Mouse (Mus musculus) frontal cortex, postnatal 14 days (tissue): ENCODE results near the gene Bpnt1.

Experiments used
- DNase-seq, 2 experiments: peaks; one replicate each; pipeline ENCODE4 v3.0.0; 2022; ENCODE audit warnings: low spot score in 2 of 2

Bpnt1 gene

DNA sequence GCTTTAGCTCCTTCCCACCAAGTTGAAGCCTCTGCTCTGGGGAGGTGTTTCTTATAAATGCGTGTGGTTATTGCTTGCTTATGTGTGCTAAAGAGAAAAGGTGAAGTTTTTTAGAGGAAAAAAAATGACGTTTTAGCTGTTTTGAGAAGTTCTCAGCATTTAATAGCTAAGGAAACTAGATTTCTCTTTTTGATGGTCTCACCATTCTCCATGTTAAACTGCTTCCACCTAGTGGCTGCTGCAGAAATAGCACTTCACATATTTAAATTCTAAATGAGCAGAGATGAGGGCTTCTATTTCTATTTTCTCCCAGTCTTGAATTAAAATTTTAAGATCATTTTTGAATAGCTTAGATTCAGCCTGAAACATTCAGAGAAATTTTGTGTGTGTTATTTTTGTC, 72.1 kb downstream of the Bpnt1 start:
- DNase-seq = peak in 1 of 2 experiments; percentile 13

- no peak for DNase-seq
These were observed 74.0 kb downstream of the Bpnt1 start for GRCm38 (mm10) chr1:185405921-185406320.
